Mouse (Mus musculus): ENCODE measurements around the gene Nr1d2.
"Not testable (repeated sequence)": the region's sequence is repeated elsewhere in the genome, so short reads cannot be mapped to it uniquely, and the experiment has no call there.

Gene Nr1d2

GRCm38 (mm10) chr14:18238750-18239731 lies at the start of gene Nr1d2:
Nr1d2 (minus strand) TSS chr14:18239127.
- peak; percentile 92 for DNase-seq (ENCODE audit: low spot score)

GRCm38 (mm10) chr14:18287391-18287790 lies 48.5 kb upstream of the Nr1d2 start:
- no peak for DNase-seq (ENCODE audit: low spot score)

DNA sequence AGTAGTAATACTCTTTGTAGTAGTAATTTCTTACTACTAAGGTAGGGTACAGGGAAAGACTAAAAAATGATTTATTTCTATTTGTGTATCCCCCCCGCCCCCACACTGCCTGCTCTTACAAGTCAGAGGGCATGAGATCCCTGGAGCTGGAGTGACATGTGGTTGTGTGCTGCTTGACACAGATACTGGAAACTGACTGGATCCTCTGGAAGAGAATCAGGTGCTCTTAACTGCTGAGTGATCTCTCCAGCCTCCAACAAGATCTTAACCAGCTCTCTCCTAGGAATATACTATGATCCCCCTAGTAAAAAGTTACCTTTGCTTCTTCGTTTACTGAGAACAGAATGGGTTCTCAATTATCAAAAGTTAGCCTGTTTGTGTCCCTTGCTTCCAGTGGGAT lies 47.5 kb upstream of the Nr1d2 start:
- DNase-seq (ENCODE audit: low spot score) = no peak

- no peak for DNase-seq (ENCODE audit: low spot score)
Observed at GRCm38 (mm10) chr14:18285476-18285875, 46.5 kb upstream of the Nr1d2 start.

- no peak for DNase-seq (ENCODE audit: low spot score)
Observed at GRCm38 (mm10) chr14:18284581-18284980, 45.7 kb upstream of the Nr1d2 start.

GRCm38 (mm10) chr14:18280375-18280774 lies 41.4 kb upstream of the Nr1d2 start:
- no peak for DNase-seq (ENCODE audit: low spot score)

DNA sequence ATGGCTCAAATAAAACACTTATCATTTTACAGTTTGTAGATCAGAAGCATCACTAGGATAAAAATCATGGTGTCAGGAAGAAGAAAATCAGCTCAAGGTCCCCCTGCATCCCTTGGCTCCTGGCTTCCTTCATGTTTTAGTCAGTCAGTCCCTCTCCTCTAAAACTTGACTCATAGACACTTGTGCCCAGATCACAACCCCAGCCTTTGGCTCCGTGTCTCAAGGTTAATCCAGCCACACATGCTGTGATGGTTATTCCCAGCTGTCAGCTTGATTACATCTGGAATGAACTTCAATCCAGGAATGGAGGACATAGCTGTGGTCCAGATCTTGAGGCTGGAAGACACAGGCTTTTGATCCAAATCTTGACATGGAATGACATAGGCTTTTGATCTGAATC lies 35.6 kb upstream of the Nr1d2 start:
- DNase-seq (ENCODE audit: low spot score) = no peak

DNA sequence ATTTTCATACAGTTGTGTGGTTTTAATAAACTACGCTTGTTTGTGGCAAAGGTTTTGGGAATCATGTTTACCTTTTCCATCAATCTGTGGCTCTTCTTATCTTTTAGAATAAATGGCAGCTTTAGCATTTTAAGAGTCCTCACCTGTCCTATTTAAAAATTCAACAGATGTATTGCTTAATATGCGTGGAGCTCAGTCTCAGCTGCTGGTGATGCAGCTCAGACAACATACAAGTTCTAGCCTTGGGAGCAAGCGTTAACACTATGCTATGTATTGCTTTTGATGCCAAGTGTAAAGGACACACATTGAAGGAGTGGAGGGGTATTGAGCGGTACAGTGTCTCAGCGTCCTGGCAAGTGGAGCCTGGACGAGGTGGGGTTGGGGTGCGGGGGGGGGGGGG lies 32.7 kb upstream of the Nr1d2 start:
- DNase-seq (ENCODE audit: low spot score) = no peak

GRCm38 (mm10) chr14:18270529-18271441 lies 31.9 kb upstream of the Nr1d2 start, which contains the start of the genes Nkiras1 and Rpl15:
Nkiras1 (plus strand) TSS chr14:18271136.
Rpl15 (minus strand) TSS chr14:18271391.
- peak; percentile 90 for DNase-seq (ENCODE audit: low spot score)

DNA sequence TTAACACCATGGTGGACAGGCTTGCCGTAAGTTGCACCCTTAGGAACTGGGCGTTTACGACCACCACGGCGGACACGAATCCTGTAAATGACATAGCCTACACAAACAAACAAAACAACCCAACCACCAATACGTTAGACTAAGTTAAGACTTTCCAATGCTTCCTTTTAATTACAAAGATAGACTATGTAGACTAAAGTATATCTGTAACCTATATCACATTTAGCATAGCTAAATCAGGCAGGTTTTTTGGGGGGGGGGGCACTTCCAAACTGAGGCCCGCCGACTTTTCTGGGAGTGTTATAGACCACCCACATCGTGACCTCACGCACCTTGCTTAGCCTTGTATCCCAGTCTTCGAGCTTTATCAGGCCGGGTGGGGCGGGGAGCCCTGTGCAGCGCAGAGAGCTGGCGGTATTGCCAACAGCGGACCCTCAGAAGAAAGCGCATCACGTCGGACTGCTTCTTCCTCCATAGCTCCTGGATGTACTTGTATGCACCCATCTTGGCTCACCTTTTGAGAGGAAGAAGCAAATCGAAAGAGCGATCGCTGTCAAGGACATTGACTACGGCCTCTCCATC lies 31.1 kb upstream of the Nr1d2 start:
- not testable (repeated sequence) for DNase-seq (ENCODE audit: low spot score)

DNA sequence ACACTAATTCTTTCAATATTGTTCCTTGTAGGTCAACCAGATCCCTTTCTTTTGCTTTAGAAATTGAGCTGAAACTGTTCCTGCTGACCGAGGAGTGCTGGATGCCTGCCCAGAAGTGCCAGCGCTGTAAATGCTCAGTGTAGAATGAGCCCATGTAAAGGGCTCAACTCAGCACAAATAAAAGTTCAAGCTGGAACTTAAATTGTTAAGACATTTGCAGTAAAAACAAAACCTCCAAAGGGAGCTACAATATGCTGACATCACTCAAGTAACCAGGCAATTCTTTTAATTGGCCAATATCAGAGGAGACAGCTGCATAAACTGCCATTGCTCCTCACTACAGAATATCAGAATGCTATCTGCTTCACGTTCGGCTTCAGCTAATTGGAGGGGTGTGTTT lies 24.5 kb upstream of the Nr1d2 start:
- no peak for DNase-seq (ENCODE audit: low spot score)

GRCm38 (mm10) chr14:18261203-18261602 lies 22.3 kb upstream of the Nr1d2 start:
- DNase-seq (ENCODE audit: low spot score) = no peak

- DNase-seq (ENCODE audit: low spot score) = no peak
Observed at GRCm38 (mm10) chr14:18242638-18243130, 3.8 kb upstream of the Nr1d2 start.

- no peak for DNase-seq (ENCODE audit: low spot score)
Observed at GRCm38 (mm10) chr14:18241786-18242185, 2.9 kb upstream of the Nr1d2 start.

DNA sequence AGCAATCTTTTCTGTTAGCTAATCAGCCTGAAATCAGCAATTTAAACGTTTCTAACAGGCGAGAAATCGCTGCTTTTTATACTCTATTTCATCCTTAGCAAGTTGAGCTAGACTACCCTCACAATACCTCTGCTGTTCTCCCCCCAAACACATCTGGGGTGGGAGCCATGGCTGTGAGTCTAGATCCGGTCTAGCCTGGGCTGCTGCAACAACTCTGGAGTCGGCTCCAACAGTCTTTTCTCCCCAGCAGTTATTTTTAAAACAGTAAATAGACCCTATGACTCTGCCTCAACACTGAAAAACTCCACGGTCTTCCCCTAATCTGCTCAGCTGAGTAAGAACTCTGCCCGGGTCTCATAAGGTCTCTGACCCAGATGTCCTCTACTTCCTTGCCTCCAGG lies 1.2 kb upstream of the Nr1d2 start:
- no peak for DNase-seq (ENCODE audit: low spot score)

DNA sequence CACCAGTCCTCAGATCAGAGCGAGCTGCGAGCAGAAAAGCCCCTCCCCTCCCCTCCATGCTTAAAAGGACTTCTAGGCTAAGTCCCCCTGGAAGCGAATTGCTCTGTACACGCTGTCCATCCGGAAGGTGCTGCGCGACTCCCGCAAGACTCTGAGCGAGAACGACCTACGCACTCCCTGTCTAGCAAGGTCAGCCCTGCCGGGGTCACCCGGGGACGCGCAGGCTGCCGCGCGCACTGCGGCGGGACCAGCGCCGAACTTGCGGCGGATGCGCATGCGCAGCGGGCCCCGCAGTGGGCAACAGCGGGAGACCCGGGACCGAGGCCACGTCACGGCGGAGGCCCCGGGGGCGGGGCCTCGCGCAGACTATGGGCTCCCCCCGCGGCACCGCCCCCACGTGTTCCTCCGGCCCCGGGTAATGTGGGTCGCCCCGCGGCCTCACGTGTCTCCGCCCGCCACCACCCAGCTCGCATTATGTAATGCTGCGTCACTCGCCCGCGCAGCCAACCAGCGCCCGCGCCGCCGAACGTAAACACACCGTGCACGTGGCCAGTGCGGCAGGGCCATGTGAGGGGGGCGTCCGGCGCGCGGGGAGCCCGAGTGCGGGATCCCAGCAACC lies 687 bp downstream of the Nr1d2 start:
- DNase-seq (ENCODE audit: low spot score) = peak; percentile 97

- no peak for DNase-seq (ENCODE audit: low spot score)
Observed at GRCm38 (mm10) chr14:18237381-18237780, 1.5 kb downstream of the Nr1d2 start.

GRCm38 (mm10) chr14:18236496-18237235 lies 2.3 kb downstream of the Nr1d2 start:
- not testable (repeated sequence) for DNase-seq (ENCODE audit: low spot score)

GRCm38 (mm10) chr14:18233981-18234960 lies 4.7 kb downstream of the Nr1d2 start:
- no peak for DNase-seq (ENCODE audit: low spot score)

DNA sequence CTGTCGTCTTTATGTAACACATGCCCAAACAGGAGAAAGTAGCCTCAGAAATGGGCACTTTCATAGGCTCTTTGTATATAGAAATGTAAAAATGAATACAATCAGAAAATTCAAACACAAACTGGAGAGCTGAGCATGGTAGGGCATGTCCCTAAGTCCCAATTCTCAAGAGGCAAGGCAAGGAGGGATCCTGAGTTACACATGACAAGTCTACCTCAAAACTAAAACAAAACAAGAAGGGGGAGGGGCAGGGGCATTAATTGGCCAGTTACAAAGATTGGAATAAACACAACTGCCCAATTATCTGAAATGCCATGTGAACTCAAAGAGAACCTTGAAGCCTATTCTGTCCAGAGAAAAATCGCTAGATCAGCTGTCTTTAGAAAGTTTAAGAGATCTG lies 5.9 kb downstream of the Nr1d2 start:
- no peak for DNase-seq (ENCODE audit: low spot score)

All from ovary, postnatal 10 days (tissue).